Mouse (Mus musculus) ES-E14 (cell line): ENCODE results near the gene Pkhd1. TPM values are rescaled to one million over a fixed set of nuclear protein-coding genes. Genes with fewer than 3 reads are reported as not detected.

Source experiments
- DNase-seq: peaks from one replicate; pipeline ENCODE4 v3.0.0-alpha.2; 2013; ENCODE audit warnings: low read depth, low spot score
- H3K27ac ChIP-seq: 2 replicates; pipeline ENCODE4 v1.5.1; 2012; ENCODE audit warnings: low read depth, mild to moderate bottlenecking, low read length, moderate library complexity, mixed read lengths; ENCODE audit not compliant: poor library complexity, insufficient read depth, severe bottlenecking
- H3K36me3 ChIP-seq: 2 replicates; pipeline ENCODE4 v1.6.1; 2012; ENCODE audit warnings: mild to moderate bottlenecking, low read length, moderate library complexity, mixed read lengths; ENCODE audit not compliant: control insufficient read depth, poor library complexity, insufficient read depth, severe bottlenecking
- H3K4me1 ChIP-seq, 2 experiments: fragments of 150-350 bp in 1 of 2; sonication (generic) in 1 of 2; 2 replicates each; pipeline ENCODE4 v1.6.1; 2012; ENCODE audit warnings: low read length in 2 of 2, mild to moderate bottlenecking in 1 of 2, mixed read lengths in 1 of 2; ENCODE audit not compliant: control insufficient read depth in 2 of 2, insufficient read depth in 2 of 2, poor library complexity in 1 of 2
- H3K4me3 ChIP-seq, 2 experiments: fragments of 150-350 bp in 1 of 2; sonication (generic) in 1 of 2; 2 replicates each; pipeline ENCODE4 v1.5.1; 2012; ENCODE audit warnings: low read length in 2 of 2, low read depth in 1 of 2, mild to moderate bottlenecking in 1 of 2, mixed read lengths in 1 of 2; ENCODE audit not compliant: insufficient read depth in 1 of 2, poor library complexity in 1 of 2, severe bottlenecking in 1 of 2
- H3K9ac ChIP-seq: 2 replicates; pipeline ENCODE4 v1.6.1; 2012; ENCODE audit warnings: low read depth, mild to moderate bottlenecking, low read length, mixed read lengths; ENCODE audit not compliant: poor library complexity, insufficient read depth, severe bottlenecking
- H3K9me3 ChIP-seq: fragments of 150-350 bp; sonication (generic); 2 replicates; pipeline ENCODE4 v1.6.1; 2012; ENCODE audit warnings: low read depth, mild to moderate bottlenecking, low read length; ENCODE audit not compliant: control insufficient read depth, insufficient read depth
- CHD2 ChIP-seq: IDR thresholded peaks from 2 replicates; pipeline ENCODE4 v1.6.1; 2014; ENCODE audit warnings: mild to moderate bottlenecking, low read depth, low read length, inconsistent platforms
- HCFC1 ChIP-seq: IDR thresholded peaks from 2 replicates; pipeline ENCODE4 v1.6.1; 2012; ENCODE audit warnings: low read length, inconsistent platforms, borderline replicate concordance; ENCODE audit not compliant: insufficient read depth
- MAFK ChIP-seq: IDR thresholded peaks from 2 replicates; pipeline ENCODE4 v1.6.1; 2014; ENCODE audit warnings: mild to moderate bottlenecking, low read depth, low read length, inconsistent platforms; ENCODE audit not compliant: insufficient read depth
- ZC3H11A ChIP-seq: IDR thresholded peaks from 2 replicates; pipeline ENCODE4 v1.6.1; 2012; ENCODE audit warnings: low read depth, mild to moderate bottlenecking, inconsistent platforms, low read length, borderline replicate concordance
- ZNF384 ChIP-seq: IDR thresholded peaks from 2 replicates; pipeline ENCODE4 v1.6.1; 2012; ENCODE audit warnings: low read depth, low read length, inconsistent platforms
- in situ Hi-C, 2 experiments: fragments of 600-800 bp; cut with MboI; formaldehyde crosslinking; loops; one replicate each; pipeline ENCODE4 v1.15.1; 2025; ENCODE audit warnings: low sequenced_read_pairs in 2 of 2, inconsistent platforms in 1 of 2; ENCODE audit not compliant: unreplicated experiment in 2 of 2
- total RNA-seq: library from RNA; depleted of rRNA; stranded (reverse); fragments of 300-350 nt; gene quantifications from 2 replicates; pipeline ENCODE4 v1.2.3, GENCODE M21; 2012

The Pkhd1 gene
- total RNA-seq, 1 experiment, result 2.0 TPM

DNA sequence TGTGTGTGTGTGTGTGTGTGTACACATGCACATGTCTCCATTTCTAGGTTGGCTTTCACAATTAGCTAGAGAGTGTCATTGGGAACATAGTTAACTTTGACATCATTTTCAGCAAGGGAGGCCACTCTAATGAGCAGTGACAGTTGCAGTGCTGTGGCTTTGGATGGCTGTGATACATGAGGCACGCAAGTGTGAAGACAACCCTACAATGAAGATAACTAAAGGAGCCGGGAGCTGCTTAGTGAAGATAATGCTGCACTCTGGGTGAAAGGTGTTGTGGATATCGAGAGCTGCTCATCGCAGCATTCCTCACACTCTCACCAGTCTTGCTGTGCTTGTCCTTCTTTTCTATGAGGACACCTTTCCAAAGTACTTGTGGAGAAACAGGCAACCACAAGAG, 484.2 kb downstream of the Pkhd1 start:
- TF ChIP-seq MAFK (no peak), ZNF384 (no peak), HCFC1 (no peak), ZC3H11A (no peak), CHD2 (no peak)
- Histone ChIP-seq H3K4me3 (no peak overlapping the region), H3K4me1 (no peaks in the 10 kb centered on the region), H3K27ac (no peak overlapping the region), H3K36me3 (no peaks in the 10 kb centered on the region), H3K9ac (no peak overlapping the region), H3K9me3 (no peaks in the 10 kb centered on the region)
- no peak for DNase-seq
- in situ Hi-C loops, result no loop called here

DNA sequence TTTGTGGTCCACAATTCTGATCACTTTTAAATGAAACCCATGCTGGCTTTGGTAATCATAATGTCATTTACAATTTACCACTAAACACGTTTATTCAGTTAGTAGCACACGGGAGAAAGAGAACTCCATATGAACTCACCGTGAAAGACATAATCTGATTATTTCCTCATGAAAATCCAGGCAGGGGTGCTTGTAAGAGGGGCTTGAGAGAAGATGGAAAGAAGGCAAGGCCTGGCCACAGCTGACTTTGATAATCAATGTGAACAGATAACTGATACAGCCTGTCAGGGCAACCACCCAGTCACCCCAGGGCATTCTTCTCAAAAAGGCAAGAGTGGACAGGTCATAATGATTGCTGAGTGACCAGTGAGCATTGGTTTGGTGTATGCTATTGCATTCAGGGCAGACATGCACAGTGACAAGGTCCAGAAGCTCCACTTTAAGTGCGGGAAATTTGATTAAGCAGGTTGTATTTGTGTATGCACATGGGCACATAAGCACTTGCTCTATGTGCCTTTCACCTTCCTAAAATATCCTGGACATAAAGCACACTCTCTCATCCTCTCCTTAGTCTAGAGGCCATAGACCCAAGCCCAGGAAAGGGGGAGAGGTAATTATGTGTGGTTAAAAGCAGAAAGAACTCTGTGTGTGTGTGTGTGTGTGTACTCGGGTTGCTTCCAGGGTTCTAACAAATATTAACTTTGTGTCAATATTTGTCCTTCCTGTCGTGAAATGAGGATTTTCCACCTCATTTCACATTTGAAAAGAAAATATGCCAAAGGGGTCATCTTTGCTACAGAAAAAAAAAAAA, 485.9 kb downstream of the Pkhd1 start:
- H3K4me1 ChIP-seq, result no peaks in the 10 kb centered on the region
- no peak for DNase-seq
- H3K9ac ChIP-seq, result no peak overlapping the region
- no peak for TF ChIP-seq ZC3H11A
- TF ChIP-seq ZNF384, result no peak
- no peak for TF ChIP-seq MAFK
- TF ChIP-seq HCFC1, result no peak
- TF ChIP-seq CHD2, result no peak
- in situ Hi-C loops, result no loop called here
- H3K36me3 ChIP-seq, result no peaks in the 10 kb centered on the region
- H3K4me3 ChIP-seq, result no peak overlapping the region
- H3K9me3 ChIP-seq, result no peaks in the 10 kb centered on the region
- no peak overlapping the region for H3K27ac ChIP-seq

GRCm38 (mm10) chr1:20117331-20117730, 500.5 kb downstream of the Pkhd1 start:
- H3K4me3 ChIP-seq, result no peak overlapping the region
- in situ Hi-C loops, result no loop called here
- H3K36me3 ChIP-seq, result no peaks in the 10 kb centered on the region
- H3K27ac ChIP-seq, result no peak overlapping the region
- H3K9me3 ChIP-seq, result no peaks in the 10 kb centered on the region
- TF ChIP-seq HCFC1 (no peak), ZNF384 (no peak), ZC3H11A (no peak), MAFK (no peak), CHD2 (no peak)
- no peaks in the 10 kb centered on the region for H3K4me1 ChIP-seq
- no peak for DNase-seq
- H3K9ac ChIP-seq, result no peak overlapping the region

GRCm38 (mm10) chr1:20069733-20070132, 548.1 kb downstream of the Pkhd1 start:
- no peak overlapping the region for H3K4me3 ChIP-seq
- H3K9me3 ChIP-seq, result no peaks in the 10 kb centered on the region
- H3K4me1 ChIP-seq, result no peaks in the 10 kb centered on the region
- no peak for TF ChIP-seq ZNF384
- no peak for TF ChIP-seq ZC3H11A
- TF ChIP-seq CHD2, result no peak
- TF ChIP-seq MAFK, result no peak
- no peak for TF ChIP-seq HCFC1
- H3K36me3 ChIP-seq, result no peaks in the 10 kb centered on the region
- DNase-seq, result no peak
- in situ Hi-C loops, result no loop called here
- no peak overlapping the region for H3K9ac ChIP-seq
- no peak overlapping the region for H3K27ac ChIP-seq

GRCm38 (mm10) chr1:20058245-20058644, 559.6 kb downstream of the Pkhd1 start:
- H3K9me3 ChIP-seq, result no peaks in the 10 kb centered on the region
- H3K4me3 ChIP-seq, result no peak overlapping the region
- no peak overlapping the region for H3K27ac ChIP-seq
- DNase-seq, result no peak
- no peak for TF ChIP-seq MAFK
- TF ChIP-seq ZNF384, result no peak
- no peak for TF ChIP-seq HCFC1
- TF ChIP-seq CHD2, result no peak
- no peak for TF ChIP-seq ZC3H11A
- H3K36me3 ChIP-seq, result no peaks in the 10 kb centered on the region
- no peak overlapping the region for H3K9ac ChIP-seq
- H3K4me1 ChIP-seq, result no peaks in the 10 kb centered on the region
- in situ Hi-C loops, result no loop called here
